Mouse (Mus musculus) lung, adult 2 months (tissue): ENCODE results near the gene Epha7.

Experiments used
- CTCF ChIP-seq: fragments of 200-500 bp; IDR thresholded peaks from 2 replicates; pipeline ENCODE4 v1.5.1; 2011; ENCODE audit warnings: mild to moderate bottlenecking, low read length, control low read depth; ENCODE audit not compliant: insufficient read depth
- POLR2A ChIP-seq: fragments of 200-500 bp; IDR thresholded peaks from 2 replicates; pipeline ENCODE4 v1.6.1; 2011; ENCODE audit warnings: low read depth, mild to moderate bottlenecking, control low read depth, low read length, borderline replicate concordance; ENCODE audit errors: extremely low read depth

DNA sequence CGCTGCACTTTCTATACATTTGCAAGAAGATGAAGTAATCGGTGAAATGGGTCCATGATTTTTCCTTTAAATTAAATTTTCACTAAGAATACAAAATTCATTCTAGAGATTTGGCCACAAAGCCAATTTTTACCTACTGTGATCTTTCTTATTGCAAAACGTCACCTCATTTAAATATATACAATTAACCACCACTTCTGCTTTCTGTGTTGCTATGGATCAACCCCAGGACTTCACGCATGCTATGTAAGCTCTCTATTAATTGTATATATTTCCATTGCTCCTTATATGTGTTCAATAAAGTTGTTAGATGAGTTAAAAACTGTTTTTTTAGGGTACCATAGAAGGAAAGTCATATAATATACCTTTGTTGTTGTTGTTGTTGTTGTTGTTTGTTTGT, 86.4 kb downstream of the Epha7 start:
- no peak for TF ChIP-seq CTCF
- TF ChIP-seq POLR2A, result no peak
